Mouse (Mus musculus): ENCODE measurements around the gene Fabp6.

DNA sequence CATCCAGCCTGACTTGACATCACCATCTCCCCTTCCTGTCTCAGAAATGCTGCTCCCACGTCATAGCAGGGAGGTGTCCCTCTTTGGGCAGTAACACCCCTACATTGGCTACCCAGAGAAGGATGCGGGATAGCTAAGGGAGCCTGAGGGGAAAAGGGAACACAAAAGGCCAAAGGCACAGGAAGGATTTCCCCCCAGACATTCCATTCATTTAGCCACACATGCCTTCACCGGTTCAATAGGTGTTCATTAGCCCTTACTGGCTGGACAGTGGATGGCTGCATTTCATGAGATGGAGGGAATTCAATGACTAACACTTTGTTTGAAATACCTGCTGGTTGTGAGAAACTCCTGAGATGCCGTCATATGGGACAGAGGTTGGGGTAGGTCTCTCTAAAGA lies 54.7 kb downstream of the Fabp6 start:
- TF ChIP-seq HCFC1 (IDR thresholded peaks at IDR 0.05; ENCODE audit: borderline replicate concordance, insufficient read depth, low read length) (no peak), ZC3H11A (IDR thresholded peaks at IDR 0.05; ENCODE audit: borderline replicate concordance, low read depth, low read length) (no peak), ZNF384 (IDR thresholded peaks at IDR 0.05; ENCODE audit: low read depth, low read length) (no peak), MAFK (IDR thresholded peaks at IDR 0.05; ENCODE audit: insufficient read depth, low read depth, low read length) (no peak)

Measured in ES-E14 (cell line).